Mouse (Mus musculus) telencephalon, adult 2 months (tissue): ENCODE results near the gene Kcnj9.

Experiments
- DNase-seq: peaks from one replicate; pipeline ENCODE4 v3.0.0-alpha.2; 2011; ENCODE audit warnings: low read depth, low spot score

Gene Kcnj9

GRCm38 (mm10) chr1:172292880-172293279, 36.2 kb downstream of the Kcnj9 start:
- no peak for DNase-seq

GRCm38 (mm10) chr1:172289617-172289946, 39.5 kb downstream of the Kcnj9 start:
- DNase-seq, result no peak

GRCm38 (mm10) chr1:172288900-172289616, 40.1 kb downstream of the Kcnj9 start:
- DNase-seq, result no peak

- DNase-seq, result no peak
These were observed 42.4 kb downstream of the Kcnj9 start for GRCm38 (mm10) chr1:172286740-172287139.

- no peak for DNase-seq
These were observed 44.9 kb downstream of the Kcnj9 start for GRCm38 (mm10) chr1:172284221-172284620.

- no peak for DNase-seq
These were observed 46.0 kb downstream of the Kcnj9 start for GRCm38 (mm10) chr1:172283073-172283472.

GRCm38 (mm10) chr1:172281522-172282254, 47.4 kb downstream of the Kcnj9 start:
- DNase-seq, result peak; percentile 60

GRCm38 (mm10) chr1:172279768-172280509, 49.2 kb downstream of the Kcnj9 start:
- DNase-seq, result no peak

GRCm38 (mm10) chr1:172278328-172278727, 50.8 kb downstream of the Kcnj9 start:
- no peak for DNase-seq

GRCm38 (mm10) chr1:172277172-172277571, 51.9 kb downstream of the Kcnj9 start:
- no peak for DNase-seq

GRCm38 (mm10) chr1:172274547-172274946, 54.6 kb downstream of the Kcnj9 start:
- no peak for DNase-seq

- DNase-seq, result no peak
These were observed 55.0 kb downstream of the Kcnj9 start for GRCm38 (mm10) chr1:172274116-172274515.

- DNase-seq, result no peak
These were observed 55.7 kb downstream of the Kcnj9 start for GRCm38 (mm10) chr1:172273386-172273785.

GRCm38 (mm10) chr1:172271765-172272164, 57.4 kb downstream of the Kcnj9 start:
- DNase-seq, result no peak

GRCm38 (mm10) chr1:172271208-172271607, 57.9 kb downstream of the Kcnj9 start:
- DNase-seq, result no peak
